Mouse (Mus musculus): ENCODE data around the gene Gm609.

DNA sequence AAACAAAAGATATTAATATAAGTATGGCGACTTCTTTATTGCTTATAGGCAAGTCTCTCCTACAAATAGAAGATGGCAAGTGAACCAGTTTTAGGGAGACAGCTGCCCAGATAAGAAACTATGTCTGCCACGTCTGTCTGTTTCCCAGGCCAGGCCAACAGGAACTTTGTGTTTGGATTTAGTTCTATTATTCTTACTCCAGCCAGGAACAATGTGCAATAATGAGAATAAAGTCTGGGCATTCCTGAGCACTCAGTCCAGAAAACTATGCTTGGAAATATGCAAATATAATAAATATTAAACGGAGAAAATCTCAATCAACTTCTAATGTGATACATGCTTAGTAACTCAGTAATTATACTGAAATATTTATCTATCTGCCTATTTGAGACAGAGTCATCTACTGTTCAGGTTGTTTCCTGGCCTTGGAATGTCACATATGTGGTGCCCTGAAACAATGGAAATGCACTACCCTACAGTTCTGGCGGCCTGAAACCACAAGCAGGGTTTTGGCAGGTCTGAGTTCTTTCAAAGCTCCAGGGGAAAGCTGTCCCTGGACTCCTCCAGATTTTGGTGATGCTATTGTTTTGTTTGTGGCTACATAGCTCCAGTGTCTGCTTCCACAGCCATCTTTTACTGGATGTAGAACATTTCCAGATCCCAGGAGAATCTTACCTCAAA is 123.3 kb downstream of the Gm609 start:
- no peak for TF ChIP-seq FLI1 (IDR thresholded peaks at IDR 0.05; ENCODE audit: low read length)
- no peak for TF ChIP-seq GATA1 (IDR thresholded peaks at IDR 0.05; ENCODE audit: borderline replicate concordance, low read length)

All from megakaryocyte, embryonic 14.5 days (primary cell).